Mouse (Mus musculus) small intestine, adult 2 months (tissue): Measurements from ENCODE around the gene Pdia3.

Experiments used
- CTCF ChIP-seq: fragments of 200-500 bp; IDR thresholded peaks from 2 replicates; pipeline ENCODE4 v1.5.1; 2012; ENCODE audit warnings: low read depth, mild to moderate bottlenecking, control low read depth, inconsistent platforms, low read length, moderate library complexity, mixed read lengths; ENCODE audit not compliant: insufficient replicate concordance, insufficient read length; ENCODE audit errors: extremely low read depth
- POLR2A ChIP-seq: fragments of 200-500 bp; IDR thresholded peaks from 2 replicates; pipeline ENCODE4 v1.6.1; 2012; ENCODE audit warnings: low read depth, mild to moderate bottlenecking, control low read depth, inconsistent platforms, low read length, moderate library complexity

- TF ChIP-seq CTCF (no peak), POLR2A (no peak)
Observed at GRCm38 (mm10) chr2:121445117-121445516, 31.5 kb downstream of the Pdia3 start.
